Mouse (Mus musculus): ENCODE results near the gene Slc28a3.

The Slc28a3 gene

DNA sequence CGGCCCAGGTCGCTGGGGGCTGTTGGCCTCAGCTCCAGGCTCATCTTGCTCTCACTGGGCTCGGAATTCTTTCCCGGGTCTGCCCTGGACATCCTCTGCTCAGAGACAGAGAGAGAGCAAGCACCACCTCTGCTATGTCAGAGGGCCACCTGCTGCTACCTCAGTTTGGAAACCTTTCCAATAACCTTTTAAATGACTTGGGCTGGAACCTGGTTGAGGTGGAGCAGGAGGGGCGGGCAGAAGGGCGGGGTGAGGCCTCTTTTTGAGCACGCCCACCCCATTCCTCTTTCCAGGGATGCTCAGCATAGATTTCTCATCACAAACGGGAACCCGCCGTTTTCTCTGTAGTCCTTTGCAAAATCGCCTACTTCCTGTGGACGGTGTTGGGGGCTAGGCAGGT lies at the start of gene Slc28a3:
Gene Slc28a3, minus strand, starts transcription at position 162 of the 400 bp plus-strand sequence.
- DNase-seq (ENCODE audit: low spot score) = no peak

DNA sequence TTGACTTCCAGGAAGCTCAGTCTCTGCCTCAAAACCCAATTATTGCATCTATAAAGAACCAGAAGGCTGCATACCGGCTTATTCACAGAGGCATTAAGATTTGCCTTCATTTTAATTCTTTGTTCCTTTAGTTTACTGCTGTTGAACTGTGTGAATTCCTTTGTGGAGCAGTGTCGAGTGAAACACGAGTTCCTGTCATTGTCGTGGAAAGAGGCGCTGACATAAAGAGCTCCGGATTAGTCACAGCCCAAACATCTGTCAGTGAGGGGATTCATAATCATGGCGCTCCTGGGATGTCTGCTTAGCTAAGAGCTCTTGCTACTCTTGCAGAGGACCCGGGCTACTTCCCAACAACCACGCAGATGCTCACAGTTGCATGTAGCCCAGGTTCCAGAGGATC lies 47.3 kb upstream of the Slc28a3 start:
- DNase-seq (ENCODE audit: low spot score) = no peak

DNA sequence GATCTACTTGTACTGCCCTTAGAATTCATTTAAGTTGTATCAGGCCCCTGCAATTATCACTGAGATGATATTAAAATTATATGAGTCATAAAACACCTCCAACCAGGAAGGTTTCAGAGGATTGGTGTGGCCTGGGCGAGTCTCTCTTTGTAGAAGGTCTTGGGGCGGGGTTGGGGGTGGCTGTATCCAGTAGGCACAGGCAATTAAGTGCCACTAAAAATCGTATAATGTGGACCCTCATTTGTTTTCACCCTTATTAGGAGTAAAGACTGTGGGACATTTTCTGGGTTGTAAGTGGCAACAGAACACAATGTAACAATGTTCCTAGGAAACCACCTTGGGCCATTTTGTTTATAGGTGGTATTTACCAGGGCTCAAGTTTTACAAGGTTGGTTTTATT lies 46.2 kb upstream of the Slc28a3 start:
- no peak for DNase-seq (ENCODE audit: low spot score)

DNA sequence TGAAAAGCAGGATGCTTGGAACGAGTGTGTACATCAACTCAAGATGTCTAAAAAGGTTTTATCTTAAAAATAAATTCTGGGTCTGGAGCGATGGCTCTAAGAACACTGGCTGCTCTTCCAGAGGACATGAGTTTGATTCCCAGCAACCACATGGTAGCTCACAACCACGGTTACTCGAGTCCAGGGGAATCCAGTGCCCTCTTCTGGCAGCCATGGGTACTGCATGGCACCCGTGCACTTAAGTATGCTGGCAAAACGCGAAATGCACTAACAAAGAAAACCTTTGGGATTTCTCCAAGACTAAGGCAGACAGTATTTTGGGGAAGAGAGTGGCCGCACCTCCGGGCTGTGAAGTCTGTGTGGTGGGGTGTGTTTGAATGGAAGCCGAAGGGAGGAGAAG lies 44.9 kb upstream of the Slc28a3 start:
- DNase-seq (ENCODE audit: low spot score) = no peak

DNA sequence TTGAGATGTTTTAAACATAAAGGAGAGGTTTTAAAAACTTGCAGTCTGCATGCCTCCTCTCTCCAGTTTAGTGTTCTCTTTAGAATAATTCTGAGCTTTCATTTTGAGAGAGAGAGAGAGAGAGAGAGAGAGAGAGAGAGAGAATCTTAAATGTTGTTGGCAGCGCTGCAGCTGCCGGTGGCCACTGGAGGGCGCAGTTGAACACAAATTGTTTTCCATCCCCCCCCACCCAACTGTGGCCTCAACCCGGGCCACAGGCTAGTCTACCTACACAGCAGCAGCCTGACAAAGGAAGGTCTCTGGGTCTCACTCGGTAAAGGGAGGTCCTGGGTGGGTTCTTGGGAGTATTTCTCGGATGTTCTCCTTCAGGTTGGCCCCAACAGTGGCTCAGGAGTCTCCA lies 29.7 kb upstream of the Slc28a3 start:
- DNase-seq (ENCODE audit: low spot score) = peak; percentile 28

DNA sequence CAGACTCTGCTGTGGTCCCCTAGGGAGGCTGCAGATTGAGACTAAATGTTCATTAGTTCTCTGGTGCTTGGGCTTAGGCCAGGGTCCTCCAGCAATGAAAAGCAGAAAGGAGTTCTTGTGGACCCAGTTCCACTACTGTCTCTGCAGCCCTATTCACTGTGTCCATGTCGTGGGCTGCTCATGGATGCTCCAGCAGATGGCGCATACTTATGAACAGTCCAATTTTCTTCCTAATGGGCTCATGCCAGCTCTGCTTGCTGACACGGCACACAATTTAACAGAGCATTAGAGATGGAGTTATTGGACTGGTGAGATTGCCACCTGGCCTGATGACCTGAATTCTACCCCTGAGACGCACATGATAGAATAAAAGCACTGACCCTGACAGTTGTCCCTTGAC lies 28.3 kb upstream of the Slc28a3 start:
- peak; percentile 61 for DNase-seq (ENCODE audit: low spot score)

DNA sequence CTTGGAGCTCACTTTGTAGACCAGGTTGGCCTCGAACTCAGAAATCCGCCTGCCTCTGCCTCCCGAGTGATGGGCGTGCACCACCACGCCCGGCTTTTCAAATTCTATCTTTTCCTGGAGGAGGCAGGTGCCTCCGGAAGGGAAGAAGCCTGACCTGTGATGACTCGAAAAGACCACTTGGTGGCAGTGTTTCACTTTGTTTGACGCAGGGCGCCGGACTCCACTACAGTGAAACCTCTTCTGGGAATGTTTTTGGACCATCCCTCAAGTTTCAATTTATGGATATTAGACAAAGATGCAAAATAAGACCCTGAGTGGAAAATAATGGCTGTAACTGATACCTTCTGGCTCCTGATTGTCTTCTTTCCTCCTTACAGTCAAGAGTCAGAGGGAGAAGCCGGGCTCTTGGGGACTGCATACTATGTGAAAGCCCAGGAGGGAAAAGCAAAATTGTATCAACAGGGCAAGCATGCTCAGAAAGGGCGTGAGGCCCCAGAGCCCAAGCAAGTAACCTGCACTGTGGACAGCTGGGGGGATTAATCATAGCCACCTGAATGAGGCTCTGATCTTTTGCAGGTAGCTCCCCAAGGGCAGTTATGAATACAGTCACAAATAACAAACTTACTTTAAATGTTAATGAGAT lies 26.8 kb upstream of the Slc28a3 start:
- peak; percentile 72 for DNase-seq (ENCODE audit: low spot score)

DNA sequence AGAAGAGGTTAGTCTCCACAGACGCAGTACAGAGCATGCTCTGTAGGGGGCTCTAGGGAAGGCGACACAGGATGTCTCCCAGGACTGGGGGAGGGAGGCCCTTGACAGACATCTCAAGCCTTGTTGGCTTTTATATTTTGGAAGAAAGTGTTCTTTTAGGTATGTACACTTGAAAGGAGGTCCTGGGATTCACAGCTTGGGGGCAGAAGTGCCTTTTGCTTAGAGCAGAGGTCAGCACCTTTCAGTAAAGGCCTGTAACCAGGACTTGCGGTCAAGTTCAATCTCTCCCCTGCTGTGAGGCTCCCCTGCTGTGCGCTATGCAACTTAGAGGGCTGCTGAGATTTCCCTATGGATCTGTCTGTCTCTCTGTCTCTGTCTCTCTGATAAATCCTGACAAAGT lies 23.2 kb upstream of the Slc28a3 start:
- no peak for DNase-seq (ENCODE audit: low spot score)

DNA sequence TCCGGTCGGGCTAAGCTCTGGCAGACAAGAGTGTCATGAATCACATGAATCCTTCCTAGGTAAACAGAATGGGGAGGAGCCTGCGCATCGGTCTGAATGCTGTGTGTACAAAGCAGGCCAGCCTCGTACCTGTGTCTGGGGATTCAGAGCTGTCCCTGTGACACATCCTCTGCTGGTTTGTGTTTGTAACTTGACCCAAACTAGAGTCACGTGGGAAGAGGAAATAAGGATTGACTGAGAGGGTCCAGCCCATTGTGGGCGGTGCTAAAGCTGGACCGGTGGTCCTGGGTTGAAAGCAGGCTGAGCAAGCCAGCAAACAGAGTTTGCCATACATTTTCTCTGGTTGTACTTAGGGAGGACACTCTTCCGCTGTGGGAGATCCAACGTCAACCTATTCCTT lies 20.1 kb upstream of the Slc28a3 start:
- no peak for DNase-seq (ENCODE audit: low spot score)

DNA sequence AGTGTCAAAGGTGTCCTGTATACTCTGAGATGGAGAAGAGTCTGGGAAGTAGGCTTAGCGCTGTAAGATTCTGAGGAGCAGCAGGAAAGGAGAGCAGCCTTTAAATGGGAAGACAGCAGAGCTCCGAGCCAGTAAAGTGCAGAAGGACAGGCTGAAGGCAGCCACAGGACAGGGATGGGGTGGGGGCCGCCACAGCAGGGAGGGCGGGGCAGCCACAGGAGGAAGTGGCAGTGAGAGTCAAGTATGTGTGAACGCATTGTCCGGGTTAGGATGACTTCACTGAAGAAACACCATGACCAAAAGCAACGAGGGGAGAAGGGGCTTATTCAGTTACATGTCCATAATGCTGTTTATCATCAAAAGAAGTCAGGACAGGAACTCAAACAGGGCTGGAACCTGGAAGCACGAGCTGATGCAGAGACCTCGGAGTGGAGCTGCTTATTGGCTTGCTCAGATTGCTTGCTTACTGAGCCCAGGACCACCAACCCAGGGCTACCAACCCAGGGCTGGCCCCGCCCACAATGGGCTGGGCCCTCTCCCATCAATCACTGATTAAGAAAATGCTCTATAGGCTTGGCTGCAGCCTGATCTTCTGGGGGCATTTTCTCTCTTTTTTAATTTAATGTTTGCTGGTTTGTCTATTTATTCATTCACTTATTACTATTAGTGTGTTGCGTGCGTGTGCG lies 18.8 kb upstream of the Slc28a3 start:
- no peak for DNase-seq (ENCODE audit: low spot score)

DNA sequence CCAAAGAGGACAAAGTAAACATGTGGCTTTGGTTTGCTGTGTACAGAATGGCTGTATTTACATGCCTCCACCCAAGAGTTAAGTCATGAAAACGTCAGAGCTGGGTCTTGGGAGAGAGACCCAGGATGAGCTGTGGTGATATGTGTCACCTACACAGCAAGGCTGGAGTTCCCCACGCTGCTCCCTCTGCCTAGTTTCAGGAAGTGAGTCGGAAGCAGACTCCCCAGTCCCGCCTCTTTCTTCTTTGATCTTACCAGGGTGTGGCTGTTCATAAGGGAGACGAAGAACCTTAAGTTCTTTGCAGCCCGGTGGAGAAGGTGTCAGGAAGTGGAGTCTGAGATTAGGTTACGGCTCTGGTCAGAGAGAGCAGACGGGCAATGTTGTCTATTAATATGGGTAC lies 12.0 kb upstream of the Slc28a3 start:
- no peak for DNase-seq (ENCODE audit: low spot score)

DNA sequence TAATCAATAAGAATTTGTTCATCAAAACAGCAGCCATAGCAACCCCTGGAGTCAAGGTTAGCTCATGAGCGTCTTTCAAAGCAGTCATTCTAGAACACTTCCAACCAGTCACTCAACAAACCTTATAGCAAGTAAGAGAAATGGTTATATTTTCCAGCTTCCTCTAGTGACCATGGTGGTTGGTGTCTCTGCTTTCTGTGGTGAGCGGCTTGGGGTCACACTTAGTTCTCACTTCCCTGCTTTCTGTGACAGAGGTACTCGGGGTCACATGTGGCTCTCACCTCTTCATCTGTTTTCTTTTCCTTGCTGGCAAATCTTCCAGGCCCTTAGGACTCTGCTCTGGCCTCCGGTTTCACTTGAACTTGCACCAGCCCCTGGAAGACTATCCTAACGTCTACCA lies 8.6 kb upstream of the Slc28a3 start:
- no peak for DNase-seq (ENCODE audit: low spot score)

DNA sequence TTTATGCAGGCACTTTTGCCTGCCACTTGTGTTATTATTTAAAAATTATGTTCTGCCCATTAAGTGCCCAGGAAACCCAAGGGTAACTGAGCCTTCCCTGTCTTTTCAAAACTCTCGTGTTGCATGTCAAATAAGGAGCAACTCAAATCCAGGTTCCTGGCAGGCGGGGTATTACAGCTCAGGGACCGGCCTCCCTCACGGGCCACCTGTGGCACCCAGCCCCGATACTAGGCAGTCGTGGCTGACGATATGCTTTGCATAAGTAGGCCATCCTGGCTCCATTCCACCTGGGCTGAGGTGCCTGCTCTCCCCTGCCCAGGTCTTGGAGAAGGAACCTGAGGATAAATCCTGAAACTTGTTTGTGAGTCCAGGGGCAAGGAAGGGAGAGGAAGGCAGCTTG lies 618 bp downstream of the Slc28a3 start:
- no peak for DNase-seq (ENCODE audit: low spot score)

DNA sequence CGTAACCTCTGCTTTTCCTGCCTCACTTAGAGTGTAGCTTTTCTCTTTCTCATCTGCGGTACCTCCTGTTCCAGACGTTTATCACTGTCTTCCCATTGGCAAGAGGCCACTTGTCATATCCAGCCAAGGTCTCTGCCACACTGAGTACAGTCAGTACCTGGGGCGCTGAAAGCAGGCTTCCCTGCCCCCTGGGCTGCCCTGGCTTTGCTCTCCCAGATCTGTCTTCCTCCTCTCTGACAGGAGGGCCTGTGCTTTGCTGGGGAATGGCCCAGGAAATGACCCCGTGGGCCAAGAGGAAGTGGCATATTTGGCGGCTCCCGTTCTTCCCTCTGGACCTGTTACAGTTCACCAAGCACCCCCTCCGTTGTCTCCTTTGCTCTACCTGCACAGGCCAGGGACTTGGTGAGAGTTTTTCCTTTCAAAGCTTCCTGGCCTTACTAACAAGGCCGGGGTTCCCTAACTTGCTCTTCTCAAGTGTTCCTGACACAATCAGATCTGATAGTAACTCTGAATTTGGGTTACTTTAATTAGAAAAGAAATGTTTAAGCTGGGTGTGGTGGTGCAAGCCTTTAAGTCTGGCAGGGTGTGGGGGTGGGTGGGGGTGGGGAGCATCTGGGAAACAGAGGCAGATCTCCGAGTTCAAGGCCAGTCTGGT lies 9.3 kb downstream of the Slc28a3 start:
- DNase-seq (ENCODE audit: low spot score) = peak; percentile 18

DNA sequence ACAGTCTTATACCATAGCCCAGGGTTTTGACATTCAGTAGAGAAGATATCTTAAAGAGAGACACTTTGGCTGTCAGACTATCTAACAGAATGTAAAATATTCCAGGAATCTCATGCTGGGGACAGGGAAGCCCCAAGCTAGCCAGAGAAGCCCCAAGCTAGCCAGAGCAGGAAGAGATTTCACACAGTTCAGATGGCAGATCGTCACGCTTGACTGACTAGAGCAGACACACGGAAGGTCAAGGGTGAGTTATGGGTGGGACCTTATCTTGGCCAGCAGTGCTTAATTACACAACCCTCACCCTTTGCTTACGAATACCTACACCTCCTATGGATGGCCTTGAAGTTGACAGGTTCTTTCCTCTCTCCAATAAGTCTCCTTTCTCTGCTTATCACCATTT lies 12.1 kb downstream of the Slc28a3 start:
- DNase-seq (ENCODE audit: low spot score) = no peak

DNA sequence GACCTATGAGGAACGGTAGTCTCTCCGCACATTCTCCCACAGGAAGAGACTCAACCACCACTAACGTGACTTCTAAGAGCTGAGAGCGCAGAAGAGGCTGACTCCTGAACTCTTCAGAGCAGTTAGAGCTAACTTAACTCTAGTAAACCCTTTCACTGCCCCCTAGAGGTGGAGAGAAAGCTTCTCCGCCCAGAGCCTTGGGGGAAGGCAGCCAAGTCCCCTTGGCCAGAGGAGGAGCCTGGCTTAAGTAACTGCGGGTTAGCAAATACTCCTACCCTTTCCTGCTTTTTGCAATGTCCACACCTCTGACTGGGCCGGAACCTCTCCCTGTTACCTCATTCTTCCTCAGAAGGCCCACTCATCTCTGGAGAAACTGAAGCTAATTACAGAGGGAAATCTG lies 17.5 kb downstream of the Slc28a3 start:
- peak; percentile 68 for DNase-seq (ENCODE audit: low spot score)

DNA sequence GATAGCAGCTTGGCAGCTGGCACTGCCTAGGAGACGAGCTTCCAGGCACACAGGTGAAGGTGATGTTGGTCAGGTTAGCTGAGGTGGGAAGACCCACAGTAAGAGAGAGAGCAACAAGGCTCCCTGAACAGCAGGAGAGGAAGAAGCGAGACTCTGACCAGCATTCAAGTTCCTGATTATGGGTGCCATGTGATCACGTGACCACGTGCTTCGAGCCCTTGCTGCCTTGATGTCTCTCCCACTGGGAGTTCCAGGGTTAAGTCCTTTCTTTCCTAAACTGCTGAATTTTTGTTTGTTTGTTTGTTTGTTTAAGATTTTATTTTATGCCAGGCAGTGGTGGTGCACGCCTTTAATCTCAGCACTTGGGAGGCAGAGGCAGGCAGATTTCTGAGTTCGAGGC lies 18.8 kb downstream of the Slc28a3 start:
- DNase-seq (ENCODE audit: low spot score) = no peak

DNA sequence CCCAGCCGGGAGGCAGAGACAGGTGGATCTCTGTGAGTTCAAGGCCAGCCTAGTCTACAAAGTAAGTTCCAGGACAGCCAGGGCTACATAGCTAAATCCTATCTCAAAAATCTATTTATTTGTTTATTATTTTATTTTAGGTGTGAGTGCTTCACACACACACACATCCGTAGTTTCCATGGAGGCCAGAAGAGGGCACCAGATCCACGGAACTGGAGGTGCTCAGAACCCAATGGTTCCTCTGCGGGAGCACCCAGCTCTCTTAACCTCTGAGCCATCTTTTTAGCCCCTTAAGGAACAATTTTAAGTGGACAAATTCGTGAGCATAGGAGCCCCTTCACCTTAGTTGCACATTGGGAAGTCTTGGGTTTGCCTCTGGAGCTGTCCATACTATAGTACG lies 20.0 kb downstream of the Slc28a3 start:
- peak; percentile 45 for DNase-seq (ENCODE audit: low spot score)

DNA sequence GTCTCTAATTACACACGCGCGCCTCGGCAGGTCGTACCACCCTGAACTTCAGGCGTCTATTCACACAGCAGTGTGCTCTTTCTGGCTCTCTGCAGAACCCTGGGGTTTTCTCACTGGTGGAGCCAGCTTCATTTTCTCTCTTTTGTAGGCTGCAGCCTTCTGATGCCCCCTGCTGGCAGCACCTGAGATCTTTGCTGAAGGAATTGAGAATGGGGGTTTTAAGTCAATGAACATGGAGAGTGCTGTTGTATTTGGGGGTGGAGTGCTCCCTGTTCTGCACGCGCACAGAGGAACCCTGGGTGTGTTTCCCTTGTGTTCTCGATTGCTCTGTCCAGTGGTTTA lies 21.2 kb downstream of the Slc28a3 start:
- DNase-seq (ENCODE audit: low spot score) = peak; percentile 80

DNA sequence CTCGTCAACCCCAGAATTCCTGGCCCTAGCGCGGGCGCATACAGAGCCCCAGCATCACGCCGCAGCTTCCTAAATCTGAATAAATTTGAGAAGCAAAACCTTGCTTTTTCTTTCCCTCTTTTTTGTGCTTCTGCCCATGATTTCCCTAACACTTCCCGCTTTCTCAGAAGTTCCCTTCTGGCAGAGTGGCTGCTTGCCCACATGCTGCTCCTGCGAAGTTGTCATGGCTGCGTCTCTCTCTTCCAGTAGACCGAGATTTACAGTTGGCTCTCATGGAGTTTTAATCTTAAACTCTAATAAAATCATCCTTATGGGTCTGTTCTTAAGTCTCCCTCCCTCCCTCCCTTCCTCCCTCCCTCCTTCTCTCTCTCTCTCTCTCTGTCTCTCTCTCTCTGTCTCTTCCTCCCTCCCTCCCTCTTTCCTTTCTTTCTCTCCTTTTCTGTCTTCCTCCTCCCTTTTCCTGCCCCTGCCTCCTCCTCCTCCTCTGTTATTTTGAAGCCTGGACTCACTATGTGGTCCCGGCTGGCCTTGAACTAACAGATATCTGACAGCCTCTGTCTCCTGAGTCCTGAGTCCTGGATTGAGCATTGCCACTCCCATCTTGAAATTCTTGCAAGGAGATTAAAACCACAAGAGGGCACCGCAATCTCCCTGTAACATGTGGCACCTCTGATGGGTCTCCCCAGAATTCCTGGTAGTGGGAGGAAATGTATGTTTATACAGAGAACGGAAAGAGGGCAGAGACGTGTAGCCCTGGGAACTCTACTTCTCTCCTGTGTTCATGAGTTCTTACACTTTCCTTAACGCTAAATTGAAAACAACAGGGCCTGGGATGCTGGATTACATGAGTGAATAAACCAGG lies 21.8 kb downstream of the Slc28a3 start:
- peak; percentile 21 for DNase-seq (ENCODE audit: low spot score)

DNA sequence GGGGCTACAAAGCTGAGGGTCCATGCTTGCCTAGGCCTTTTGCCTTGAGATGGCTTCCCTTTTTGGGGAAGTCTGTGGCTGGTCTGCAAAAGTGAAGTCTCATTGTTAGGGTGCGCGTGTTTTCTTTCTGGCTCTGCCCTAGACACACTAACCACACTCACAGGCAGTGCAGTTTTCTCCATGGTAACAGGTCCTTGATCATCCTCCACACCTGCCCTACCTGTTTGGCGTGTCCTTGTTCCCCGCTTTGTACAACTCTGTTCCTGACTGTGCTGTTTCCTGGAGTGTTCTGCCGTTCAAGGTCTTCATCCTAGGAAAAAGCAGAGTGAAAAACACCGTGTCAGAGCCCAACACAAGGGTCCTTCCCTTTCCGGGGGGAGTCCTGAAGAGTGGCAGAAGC lies 22.7 kb downstream of the Slc28a3 start:
- DNase-seq (ENCODE audit: low spot score) = no peak

DNA sequence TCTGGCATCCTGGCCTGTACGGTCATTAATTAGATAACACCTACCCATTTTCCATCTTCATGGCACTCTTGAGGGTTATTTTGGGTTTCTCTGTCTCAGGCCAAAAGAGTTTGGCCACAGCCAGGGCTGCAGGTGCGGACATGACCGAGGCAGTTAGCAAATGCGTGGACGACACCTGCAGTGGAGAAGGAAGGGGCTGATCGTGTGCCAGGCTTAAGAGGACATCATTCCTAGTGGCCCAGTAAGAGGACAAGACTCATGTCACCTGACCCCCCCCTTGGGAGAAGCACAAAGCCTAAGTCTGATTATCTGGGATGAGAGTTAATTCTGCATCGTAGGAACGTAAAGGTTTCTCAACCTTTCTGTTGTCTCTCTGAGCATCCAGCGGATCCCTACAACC lies 44.5 kb downstream of the Slc28a3 start:
- DNase-seq (ENCODE audit: low spot score) = no peak
